Mouse (Mus musculus) adrenal gland, postnatal 10 days (tissue): ENCODE results near the gene Hcrt. TPM values are rescaled to one million over a fixed set of nuclear protein-coding genes. Genes with fewer than 3 reads are reported as not detected.

ENCODE experiments used
- DNase-seq: peaks from one replicate; pipeline ENCODE4 v3.0.0; 2021; ENCODE audit warnings: mixed read lengths
- total RNA-seq, 2 experiments: library from RNA; stranded (reverse); gene quantifications; 2 replicates each; pipeline ENCODE4 v1.2.3; 2021

Hcrt gene
- total RNA-seq, 2 experiments from 2014 or later, result not detected

DNA sequence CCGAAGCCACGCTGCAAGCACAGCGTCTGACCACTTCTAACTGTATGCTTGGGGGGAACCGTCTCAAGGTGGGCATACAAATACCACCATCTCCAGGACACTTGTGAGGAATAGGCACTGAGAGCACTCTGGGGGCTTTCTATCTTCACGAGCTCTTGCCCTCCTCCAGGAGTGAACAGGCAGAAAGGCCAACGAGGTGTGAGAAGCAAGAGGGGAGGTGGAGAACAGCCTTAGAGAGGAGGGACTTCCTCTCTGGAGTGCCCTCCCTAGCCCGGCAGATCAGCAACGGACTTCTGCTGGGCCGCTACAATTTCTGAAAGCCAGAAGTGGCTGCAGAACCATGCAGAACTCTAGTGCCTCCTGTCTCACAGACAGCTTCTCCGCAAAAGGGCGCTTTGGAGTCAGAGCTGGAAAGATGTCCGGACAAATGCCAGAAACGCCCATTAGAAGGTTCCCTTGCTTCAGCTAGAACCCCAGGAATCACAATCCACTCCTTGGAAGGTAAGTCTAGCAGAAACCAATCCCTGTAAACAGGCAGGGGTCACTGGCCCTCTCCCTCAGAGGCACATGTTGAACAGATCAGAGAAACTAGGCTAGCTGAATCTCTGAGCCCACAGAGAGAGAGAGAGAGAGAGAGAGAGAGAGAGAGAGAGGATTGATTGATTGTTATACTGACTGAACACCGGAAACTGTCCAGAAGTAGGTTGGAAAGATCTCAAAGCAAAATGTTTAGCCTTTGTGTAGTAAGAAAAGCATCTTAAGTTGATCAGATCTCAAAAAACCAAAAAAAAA, 26.6 kb downstream of the Hcrt start:
- no peak for DNase-seq

DNA sequence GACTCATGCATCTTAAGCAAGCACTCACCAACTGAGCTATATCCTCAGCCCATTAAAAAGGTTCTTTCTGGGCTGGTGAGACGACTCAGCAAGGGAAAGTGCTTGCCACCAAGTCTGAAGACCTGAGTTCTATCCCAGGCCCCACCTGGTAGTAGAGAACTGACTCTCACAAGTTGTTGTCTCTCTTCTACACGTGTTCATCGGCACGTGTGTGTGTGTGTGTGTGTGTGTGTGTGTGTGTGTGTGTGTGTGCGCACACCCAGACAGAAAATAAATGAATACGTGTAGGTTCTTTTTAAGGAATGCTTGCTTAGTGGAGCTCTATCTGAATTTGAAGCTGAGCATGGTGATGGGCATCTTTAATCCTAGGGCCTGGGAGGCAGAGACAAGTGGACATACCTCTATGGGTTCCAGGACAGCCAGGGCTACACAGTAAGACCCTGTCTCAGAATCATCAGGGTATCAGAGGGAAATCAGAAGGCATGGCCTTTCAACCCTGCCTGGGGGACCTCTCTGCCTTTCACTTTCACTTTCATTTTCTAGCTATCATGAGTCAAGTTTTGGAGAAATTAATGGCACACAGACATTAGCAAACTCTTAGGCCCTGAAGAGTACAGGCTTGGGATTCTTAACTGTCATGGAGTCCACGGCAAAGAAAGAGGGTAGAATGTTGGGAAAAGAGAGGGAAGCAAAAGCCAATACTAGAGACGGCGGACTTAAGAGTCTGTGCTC, 27.4 kb downstream of the Hcrt start:
- DNase-seq, result no peak

DNA sequence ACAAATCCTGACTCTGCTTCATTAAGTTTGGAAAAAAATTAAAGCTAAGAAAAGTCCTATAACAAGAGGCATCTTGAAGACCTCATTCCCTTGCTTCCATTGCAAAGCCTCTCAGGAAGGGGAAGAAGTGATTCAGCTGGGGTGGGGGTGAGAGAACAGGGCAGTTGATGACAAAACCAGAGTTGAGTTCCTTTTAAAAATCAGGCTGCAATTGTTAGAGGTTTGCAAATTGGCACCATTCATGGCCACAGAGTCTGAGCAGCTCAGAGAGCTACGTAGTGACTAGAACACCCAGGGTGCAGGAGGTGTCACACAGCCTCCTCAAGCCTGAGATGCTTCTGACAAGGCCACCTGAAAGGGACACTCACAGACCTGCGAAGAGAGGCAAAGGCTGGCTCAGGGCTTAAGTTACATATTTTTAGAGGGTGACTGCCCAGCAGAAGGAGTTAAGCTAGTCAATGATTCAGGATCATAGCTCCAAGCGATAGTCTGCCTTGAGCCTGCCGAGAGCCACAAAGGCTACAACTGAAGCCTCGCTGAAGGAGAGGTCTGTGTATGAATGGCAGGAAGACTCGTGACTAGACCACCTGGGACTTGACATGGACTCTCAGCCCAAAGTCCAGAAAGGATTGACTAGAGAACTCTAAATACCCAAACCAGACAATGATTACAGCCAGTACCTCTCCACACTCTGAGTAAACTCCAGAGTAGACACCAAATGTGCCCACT, 32.1 kb downstream of the Hcrt start:
- no peak for DNase-seq

DNA sequence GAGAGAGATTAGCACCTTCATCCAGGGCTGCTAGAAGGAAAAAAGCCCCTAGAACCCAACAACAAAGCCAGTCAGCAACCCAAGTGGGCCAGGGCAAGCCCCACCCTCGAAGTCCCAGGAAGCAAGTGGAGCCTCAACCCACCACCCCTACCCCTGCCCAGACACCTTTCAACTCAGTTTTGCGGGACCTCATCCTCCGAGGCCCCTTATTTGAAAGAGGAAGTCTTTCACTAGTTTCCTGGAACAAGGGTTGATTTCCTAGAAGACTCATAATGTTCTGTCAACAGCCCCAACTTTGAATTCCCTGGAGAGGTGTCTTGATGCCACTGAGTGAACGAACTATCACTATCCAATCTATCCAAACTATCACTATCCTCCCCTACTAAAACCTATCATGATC, 32.8 kb downstream of the Hcrt start:
- DNase-seq, result no peak

DNA sequence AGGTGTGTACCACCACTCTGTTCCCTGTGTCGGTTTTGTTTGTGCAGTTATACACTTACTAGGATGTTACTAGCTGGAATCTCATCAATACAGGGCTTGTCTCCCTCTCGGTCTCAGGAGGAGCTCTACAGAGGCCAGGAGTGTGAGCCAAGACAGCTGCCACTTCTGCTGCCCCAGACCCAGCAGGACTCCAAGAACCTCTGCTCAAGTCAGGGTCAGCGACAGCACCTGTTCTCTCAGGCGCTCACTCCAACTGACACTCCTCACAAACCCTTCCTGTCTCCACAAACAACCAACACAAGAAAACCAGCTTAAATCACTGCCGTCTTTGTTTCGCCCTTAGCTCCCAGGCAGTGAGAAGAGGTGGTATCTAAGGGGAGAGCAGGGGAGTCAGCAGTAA, 34.1 kb downstream of the Hcrt start:
- no peak for DNase-seq

DNA sequence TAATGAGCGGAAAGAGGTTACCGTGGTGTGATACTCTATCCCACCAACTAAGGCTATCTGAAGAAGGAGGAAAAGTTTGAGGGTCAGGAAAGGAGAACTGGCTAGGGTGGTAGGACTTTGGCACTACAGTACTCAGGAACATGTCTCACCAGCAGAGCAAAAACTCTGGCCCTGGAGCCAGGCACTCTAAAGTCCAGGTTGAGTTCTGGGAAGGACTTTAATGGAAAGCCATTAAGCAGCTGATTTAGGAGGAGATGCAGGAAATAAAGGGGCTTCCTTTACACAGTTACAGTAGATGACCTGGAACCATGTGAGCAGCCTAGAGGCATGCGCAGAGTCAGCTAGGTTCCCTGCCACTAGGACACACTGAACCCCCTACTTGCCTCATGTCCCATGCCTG, 35.5 kb downstream of the Hcrt start:
- no peak for DNase-seq

DNA sequence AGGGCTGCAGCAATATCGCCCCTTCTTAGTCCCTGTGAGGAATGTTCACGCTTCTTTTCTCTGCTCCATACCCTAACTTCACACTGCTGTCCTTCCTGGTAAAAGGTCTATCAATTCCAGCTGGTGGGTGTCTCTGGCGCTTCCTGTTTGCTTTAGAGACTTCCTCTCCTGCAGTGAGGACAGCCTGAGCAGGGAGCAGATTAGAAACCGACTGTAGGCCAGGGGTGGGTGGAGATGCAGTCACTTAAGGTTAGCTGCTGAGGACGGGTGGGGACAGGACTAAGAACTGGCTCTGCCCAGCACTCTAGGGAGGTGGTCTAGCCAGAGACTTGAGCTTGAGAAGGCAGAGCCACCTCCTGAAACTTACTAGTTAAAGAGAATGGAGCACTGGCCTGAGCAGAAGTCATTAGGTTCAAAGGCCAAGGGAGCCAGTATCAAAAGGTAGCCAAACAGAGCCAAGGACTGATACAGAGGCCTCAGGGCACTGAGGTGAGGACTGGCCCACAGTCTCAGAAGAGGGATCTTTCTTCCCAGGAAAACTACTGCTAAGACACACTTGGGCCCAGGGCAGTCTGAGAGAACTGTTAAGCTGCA, 37.7 kb downstream of the Hcrt start:
- no peak for DNase-seq

DNA sequence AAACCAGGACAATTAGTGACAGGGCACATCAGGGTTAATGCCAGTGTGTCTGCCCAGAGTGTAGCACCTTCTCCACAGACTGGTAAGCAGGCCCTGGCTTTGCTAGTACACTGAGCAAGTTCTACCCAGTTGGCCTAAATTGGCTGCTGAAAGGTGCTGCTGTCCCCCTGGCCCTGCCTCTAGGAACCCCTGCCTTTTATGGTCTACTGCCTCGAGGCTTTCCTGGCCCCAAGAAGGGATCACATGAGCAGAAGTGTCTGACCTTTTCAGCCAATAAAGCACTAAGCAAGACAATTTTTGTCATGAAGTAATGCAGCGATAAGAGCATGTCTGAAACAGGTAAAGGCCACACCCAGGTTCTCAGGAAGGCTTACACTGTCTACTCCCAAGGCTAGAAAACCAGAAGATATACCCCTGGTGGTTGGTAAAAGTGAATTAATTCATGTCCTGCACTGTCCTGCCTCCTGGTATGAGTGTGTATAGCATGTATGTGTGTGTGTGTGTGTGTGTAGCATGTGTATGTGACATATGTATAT, 40.2 kb downstream of the Hcrt start:
- no peak for DNase-seq

DNA sequence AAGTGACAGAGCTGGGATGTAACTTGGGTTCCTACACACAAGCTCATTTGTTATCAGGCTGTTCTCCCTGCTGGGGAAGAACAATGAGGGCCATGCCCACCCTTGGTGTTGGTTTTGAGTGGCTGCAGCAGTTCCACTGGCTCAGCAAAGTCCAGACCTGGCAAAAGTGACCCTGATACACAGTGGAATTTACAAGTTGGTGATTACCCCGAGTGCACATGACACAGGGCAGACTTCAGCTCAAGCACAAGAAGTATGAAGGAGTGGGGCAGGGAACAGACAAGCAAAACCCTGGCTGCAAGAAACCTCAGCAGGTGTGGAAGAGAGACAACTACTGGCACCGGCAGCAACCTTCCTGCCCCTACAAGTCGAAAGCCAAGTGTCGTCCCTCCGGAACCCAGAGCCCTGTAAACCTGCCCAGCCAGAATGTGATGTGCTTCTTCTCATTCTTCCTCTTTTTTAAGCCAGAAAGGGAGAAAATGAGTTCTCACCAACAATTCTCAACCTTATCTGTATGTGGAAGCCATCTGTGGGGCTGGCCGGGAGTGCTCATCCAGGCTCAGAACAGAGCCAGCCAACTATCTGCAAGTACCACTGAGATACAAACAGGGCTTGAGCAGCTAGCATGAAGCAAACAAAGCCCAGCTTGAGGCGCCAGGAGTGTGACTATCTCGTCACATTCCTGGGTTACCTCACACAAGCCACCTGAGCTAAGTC, 40.8 kb downstream of the Hcrt start:
- no peak for DNase-seq

DNA sequence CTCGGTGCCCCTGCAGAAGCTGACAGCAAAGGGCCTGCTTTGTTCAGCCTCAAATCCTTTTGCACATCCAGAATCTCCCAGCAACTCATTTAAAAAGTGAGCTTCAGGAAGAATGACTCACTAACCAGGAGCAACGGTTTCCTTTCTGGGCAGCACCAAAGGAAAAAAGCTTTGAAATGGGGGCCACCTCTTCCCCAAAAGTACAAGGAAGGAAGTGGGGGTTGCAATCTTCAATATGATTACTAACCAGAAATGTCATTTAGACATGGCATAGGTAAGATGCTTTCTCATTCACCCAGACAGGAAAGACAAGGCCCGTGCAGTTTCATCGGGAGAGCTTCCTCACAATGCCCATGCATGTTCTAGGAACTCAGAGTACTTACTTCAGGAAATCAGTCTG, 41.5 kb downstream of the Hcrt start:
- no peak for DNase-seq

DNA sequence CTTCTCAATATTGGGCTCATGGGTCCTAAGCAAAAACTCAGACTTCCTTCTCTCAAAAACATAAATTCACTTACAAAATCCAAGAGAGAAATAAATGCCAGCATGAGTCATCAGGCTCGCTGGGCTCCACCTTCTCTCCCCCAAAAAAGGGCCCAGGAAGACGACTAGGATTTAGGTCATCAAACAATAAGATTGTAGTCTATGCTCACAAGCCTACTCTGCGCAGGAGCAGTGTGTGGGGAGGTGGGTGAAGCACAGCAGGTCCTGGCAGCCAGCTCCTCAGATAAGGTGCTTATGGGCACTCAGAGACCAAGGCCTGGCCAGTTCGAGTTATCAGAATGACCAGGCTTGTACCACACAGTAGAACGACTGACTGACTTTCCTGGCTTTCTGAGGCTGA, 42.4 kb downstream of the Hcrt start:
- no peak for DNase-seq

DNA sequence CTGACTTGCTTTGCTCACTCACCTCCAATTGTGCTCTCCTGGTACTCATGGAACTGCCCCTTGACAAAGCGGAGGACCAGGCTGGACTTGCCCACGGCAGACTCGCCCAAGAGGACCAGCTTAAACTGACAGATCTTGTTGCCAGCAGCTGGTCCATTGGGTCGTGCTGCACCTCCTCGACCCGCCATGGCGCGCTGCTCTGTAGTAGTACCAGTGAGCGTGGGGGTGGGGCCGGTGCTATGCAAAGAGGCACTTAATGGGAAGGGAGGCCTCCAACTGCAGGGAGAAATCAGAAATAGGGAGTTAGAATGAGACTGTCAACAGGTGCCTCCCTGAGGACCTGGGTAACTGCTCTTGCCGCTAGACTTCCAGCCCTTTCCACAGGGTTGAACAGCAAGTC, 42.8 kb downstream of the Hcrt start:
- no peak for DNase-seq

DNA sequence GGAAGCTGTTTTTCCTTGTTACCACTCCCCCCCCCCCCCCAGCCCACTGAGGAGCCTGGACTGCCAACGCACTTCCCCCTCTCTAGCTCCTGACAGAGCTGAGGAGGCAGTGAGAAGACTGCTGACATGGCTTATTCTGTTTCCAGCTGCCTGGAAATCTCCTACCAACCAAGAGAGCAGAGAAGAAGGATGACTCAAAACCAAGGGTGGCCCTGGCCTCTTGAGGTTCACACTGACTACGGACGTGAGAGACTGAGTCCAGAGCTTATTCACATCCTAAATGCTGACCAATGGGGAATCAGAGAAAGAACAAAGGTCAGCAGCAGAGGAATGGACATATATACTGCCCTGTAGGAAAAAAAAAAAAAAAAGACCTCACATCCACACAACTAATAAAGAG, 43.4 kb downstream of the Hcrt start:
- DNase-seq, result no peak

DNA sequence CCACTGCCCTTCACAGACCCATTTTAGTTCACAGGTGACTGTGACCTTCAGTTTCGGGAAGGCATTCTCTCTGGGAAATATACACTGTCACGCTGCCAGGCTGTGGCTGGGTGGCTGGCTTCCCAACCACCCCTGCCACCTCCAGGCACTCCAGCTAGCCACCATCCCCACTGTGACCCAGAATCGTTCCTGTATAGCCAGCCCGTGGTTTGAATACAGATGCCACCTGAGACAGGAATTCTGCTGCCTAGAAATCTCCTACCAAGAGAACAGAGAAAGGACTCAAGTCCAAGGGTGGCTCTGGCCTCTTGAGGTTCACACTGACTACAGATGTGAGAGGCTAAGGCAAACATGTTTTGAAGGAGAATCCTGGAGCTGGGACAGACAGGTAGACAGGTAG, 43.9 kb downstream of the Hcrt start:
- DNase-seq, result no peak

DNA sequence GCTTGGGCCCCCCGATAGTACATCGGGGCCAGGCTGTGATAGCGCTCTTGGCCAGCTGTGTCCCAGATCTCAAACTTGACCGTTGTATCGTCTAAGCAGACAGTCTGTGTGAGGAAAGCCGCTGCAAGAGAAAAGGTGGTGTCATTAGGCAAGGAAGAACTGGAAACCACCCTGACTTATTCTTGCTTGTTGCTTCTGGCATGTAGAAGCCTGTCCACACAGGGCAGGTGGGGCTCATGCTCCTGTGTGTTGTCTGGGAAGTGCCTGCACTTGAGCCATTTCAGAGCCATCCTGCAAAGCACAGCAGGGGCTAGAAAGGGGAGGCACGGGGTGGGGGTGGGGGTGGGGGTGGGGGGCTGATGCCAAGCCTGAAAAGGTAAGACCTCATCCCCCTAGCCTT, 44.3 kb downstream of the Hcrt start:
- no peak for DNase-seq

DNA sequence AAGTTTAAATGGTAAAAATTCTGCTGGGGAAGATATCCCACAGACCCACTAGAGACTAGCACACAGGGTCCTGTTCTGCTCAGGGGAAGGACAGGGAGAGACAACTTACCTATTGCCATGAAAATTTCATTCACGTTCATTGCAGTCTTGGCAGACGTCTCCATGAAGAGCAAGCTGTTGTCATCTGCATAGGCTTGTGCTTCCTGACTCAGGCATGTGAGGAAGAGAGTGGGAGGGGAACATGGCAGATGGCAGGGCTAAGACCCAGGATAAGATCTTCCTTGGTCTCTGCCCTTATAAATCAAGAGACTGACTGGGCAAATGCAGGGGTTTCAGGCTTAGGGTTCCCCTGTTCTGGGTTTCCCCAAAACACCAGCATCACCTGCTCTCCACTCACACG, 46.1 kb downstream of the Hcrt start:
- DNase-seq, result no peak

DNA sequence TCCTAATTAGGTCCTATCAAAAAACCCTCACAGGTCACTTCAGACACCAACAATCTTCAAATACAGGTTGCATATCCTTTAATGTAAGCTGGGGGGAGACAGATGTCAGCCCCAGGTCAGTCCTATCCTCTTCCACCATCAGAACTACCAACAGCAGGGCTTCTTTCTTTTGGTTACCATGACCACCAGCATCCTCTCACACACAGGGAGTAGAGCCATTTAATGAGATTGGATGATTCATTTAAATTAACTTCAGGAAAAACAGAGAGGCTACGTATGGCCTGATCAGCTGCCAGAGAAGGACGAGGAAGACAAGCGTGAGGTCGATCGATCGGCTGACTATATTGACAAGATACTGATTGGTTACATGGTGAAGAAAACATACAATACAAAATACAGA, 47.8 kb downstream of the Hcrt start:
- no peak for DNase-seq

DNA sequence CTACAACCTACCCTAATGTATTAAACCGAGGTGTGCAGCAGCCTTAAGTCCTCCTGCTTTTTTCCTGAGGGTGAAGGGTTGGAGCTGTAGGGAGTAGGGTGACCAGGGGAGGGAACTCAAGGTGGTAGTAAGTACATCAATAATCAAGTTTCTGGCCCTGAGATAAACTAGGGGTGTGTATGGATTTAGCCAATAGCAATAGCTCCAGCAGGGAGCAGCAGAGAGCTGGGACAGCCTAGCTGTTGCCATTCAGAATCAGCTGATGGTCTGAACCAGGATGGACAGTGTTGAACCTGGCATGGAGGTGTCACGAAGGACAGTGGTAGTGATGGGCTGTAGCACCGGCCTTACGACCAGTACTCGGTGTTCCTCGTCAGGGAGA, 48.2 kb downstream of the Hcrt start:
- DNase-seq, result peak; percentile 90

DNA sequence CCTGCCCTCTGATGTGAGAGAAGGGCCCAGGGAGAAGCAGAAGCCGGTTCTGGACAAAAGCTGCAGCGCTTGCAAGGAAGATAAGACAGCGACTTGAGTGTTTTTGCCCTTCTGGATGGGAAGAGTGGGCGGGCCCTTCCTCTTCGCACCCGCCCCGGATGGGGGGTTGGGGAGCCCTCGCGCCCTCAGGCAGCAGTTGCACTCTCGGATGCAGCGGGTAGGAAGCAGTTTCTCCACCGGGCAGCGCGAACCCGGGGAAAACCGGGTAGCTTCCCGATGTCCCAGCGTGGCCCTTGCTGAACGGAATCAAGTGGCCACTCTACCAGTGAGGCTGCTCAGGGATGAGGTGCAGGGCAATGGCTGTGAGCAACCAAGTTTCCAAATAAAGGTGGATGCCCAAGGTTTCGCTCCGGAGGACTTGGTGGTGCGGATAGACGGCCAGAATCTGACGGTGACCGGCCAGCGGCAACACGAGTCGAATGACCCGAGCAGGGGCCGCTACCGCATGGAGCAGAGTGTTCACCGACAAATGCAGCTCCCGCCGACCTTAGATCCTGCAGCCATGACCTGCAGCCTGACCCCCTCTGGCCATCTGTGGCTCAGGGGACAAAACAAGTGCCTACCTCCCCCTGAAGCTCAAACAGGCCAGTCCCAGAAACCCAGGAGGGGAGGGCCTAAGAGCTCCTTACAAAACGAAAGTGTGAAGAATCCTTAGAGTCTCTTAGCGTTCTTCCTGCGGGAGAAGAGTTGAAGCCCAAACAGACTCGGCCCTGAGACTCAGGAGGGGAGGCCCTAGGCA, 48.8 kb downstream of the Hcrt start, which contains the start of gene Hspb9:
Hspb9 (plus strand) TSS at position 116 of the 799 bp plus-strand sequence.
- peak; percentile 83 for DNase-seq

DNA sequence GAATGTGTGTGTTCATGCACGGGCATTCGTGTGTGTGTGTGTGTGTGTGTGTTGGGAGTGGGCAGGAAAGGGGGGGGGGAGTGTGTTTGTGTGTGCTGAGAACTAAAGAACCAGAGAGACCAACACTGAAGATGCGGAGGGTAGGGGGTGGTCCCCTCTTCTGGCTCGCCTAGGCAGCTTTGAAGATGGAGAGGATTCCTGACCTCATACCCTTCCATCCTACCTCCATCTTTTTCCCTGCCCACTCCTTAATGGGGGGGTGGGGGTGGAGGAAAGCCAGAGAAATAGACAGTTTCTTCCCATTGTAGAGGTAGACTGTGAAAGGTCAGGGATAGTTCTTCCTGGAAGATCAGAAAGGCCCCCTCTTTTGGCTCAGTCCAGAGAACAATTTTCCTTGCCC, 49.6 kb downstream of the Hcrt start:
- DNase-seq, result no peak
